8 mouse cellular contexts compared by ENCODE assay signal in the genomic region with DNA sequence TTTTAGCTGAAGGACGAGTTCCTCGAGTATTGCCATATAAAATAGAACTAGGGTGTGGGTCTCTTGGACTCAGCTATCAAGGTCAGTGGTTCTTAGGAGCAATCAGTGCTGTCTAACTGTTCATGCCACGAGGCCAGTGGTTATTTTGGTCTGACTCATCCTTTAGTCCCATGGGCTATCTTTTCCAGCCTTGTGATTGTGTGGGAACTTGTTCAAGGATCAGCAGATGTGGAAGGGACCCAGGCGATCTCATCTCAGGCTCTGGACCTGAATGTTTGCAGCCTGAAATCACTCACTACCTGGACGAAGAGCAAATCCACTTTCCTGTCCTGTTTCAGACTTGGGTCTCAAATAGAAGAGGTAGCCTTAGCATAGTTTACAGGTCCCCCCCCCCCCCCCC. TPM values are rescaled to one million over a fixed set of nuclear protein-coding genes. Genes with fewer than 3 reads are reported as not detected.
A peak's percentile ranks its signal among the peaks of the same experiment; 100 is the strongest.
DNase-seq lines count a peak whose midpoint lies in the region; ATAC-seq and TF ChIP-seq lines count a peak whose summit lies in the region.

No protein-coding gene starts in this region.

- DNase-seq in kidney, adult 2 months = no peak
- DNase-seq in kidney, adult 8-10 months = no peak
- DNase-seq in G1E (ENCODE audit: low spot score) = no peak
- no peak for DNase-seq in frontal cortex, postnatal 14 days (ENCODE audit: low spot score in 2 of 2)
- DNase-seq in spleen, postnatal 10 days (ENCODE audit: low spot score in 2 of 2) = no peak

- TF ChIP-seq POLR2A in kidney, adult 2 months (IDR thresholded peaks at IDR 0.05; ENCODE audit: low read depth, low read length) = no peak

- no peaks in the 10 kb centered on the region for H3K36me3 ChIP-seq in kidney, adult 2 months (ENCODE audit: control insufficient read depth, insufficient read depth, low read length)
- peaks cover 39% of the 10 kb centered on the region for H3K36me3 ChIP-seq in G1E (replicated peaks)
- 0 out of 2 replicates have a peak, but pooled peaks cover 2% of the 10 kb centered on the region for H3K36me3 ChIP-seq in forebrain, embryonic 16.5 days (ENCODE audit: control insufficient read depth, insufficient read depth)
- H3K36me3 ChIP-seq in limb, embryonic 12.5 days = peaks cover 27% of the 10 kb centered on the region
- H3K36me3 ChIP-seq in stomach, embryonic 15.5 days = peaks cover 14% of the 10 kb centered on the region; the same call in 1 of the 2 replicates

- H3K4me2 ChIP-seq in forebrain, embryonic 16.5 days (ENCODE audit: low read length) = peak overlapping the region; percentile 57
- H3K4me2 ChIP-seq in limb, embryonic 12.5 days = peak overlapping the region; percentile 68
- peak overlapping the region; percentile 52 for H3K4me2 ChIP-seq in stomach, embryonic 15.5 days

- peak overlapping the region; percentile 74 for H3K9ac ChIP-seq in forebrain, embryonic 16.5 days (replicated peaks; ENCODE audit: low read depth, low read length)
- H3K9ac ChIP-seq in limb, embryonic 12.5 days (replicated peaks) = peak overlapping the region; percentile 64
- no peak overlapping the region for H3K9ac ChIP-seq in stomach, embryonic 15.5 days

- H3K4me1 ChIP-seq in kidney, adult 2 months (ENCODE audit: control insufficient read depth, insufficient read depth, low read length) = no peaks in the 10 kb centered on the region; the same call in 1 of the 2 replicates
- peaks cover 25% of the 10 kb centered on the region for H3K4me1 ChIP-seq in G1E (ENCODE audit: insufficient read depth, low read depth, low read length)
- peaks cover 5% of the 10 kb centered on the region for H3K4me1 ChIP-seq in forebrain, embryonic 16.5 days (replicated peaks; ENCODE audit: control insufficient read depth, insufficient read depth, low read length)
- no peaks in the 10 kb centered on the region; the same call in 1 of the 2 replicates for H3K4me1 ChIP-seq in limb, embryonic 12.5 days (replicated peaks)
- peaks cover 7% of the 10 kb centered on the region; the same call in 1 of the 2 replicates for H3K4me1 ChIP-seq in stomach, embryonic 15.5 days

- peak overlapping the region; percentile 99 for H3K27ac ChIP-seq in kidney, adult 2 months (ENCODE audit: insufficient read depth, low read depth, low read length)
- H3K27ac ChIP-seq in forebrain, embryonic 16.5 days (ENCODE audit: low read length) = peak overlapping the region; percentile 99
- peak overlapping the region; percentile 98 for H3K27ac ChIP-seq in limb, embryonic 12.5 days
- H3K27ac ChIP-seq in stomach, embryonic 15.5 days = peak overlapping the region; percentile 98

- no peak for TF ChIP-seq CTCF in kidney, adult 2 months (conservative IDR thresholded peaks at IDR 0.05; ENCODE audit: insufficient read depth, insufficient read length, low read depth, low read length)
- no peak for TF ChIP-seq CTCF in G1E (IDR thresholded peaks at IDR 0.05; ENCODE audit: low read depth, low read length)

- no peaks in the 10 kb centered on the region for H3K9me3 ChIP-seq in G1E (replicated peaks)
- no peaks in the 10 kb centered on the region for H3K9me3 ChIP-seq in forebrain, embryonic 16.5 days (ENCODE audit: control insufficient read depth, low read length)
- H3K9me3 ChIP-seq in limb, embryonic 12.5 days = no peaks in the 10 kb centered on the region
- no peaks in the 10 kb centered on the region for H3K9me3 ChIP-seq in stomach, embryonic 15.5 days

- peak overlapping the region; percentile 72 for H3K4me3 ChIP-seq in kidney, adult 2 months (ENCODE audit: insufficient read depth, low read depth, low read length)
- peak overlapping the region; percentile 74 for H3K4me3 ChIP-seq in G1E (ENCODE audit: low read depth, low read length)
- H3K4me3 ChIP-seq in forebrain, embryonic 16.5 days (replicated peaks; ENCODE audit: low read length) = peak overlapping the region; percentile 60
- H3K4me3 ChIP-seq in limb, embryonic 12.5 days (replicated peaks) = peak overlapping the region; percentile 57
- peak overlapping the region; percentile 58 for H3K4me3 ChIP-seq in stomach, embryonic 15.5 days (replicated peaks)

- ATAC-seq in G1E (ENCODE audit: extremely low read depth, insufficient number of reproducible peaks, low FRiP score, poor library complexity, severe bottlenecking) = no peak
- no peak for ATAC-seq in forebrain, embryonic 16.5 days
- ATAC-seq in limb, embryonic 12.5 days (ENCODE audit: insufficient number of reproducible peaks, insufficient read depth, low FRiP score, low TSS enrichment, low read depth) = no peak
- no peak for ATAC-seq in stomach, embryonic 15.5 days (ENCODE audit: insufficient read depth, low FRiP score, low read depth)

- no peaks in the 10 kb centered on the region for H3K27me3 ChIP-seq in kidney, adult 2 months (replicated peaks; ENCODE audit: control insufficient read depth, insufficient read depth, low read length)
- H3K27me3 ChIP-seq in G1E (ENCODE audit: insufficient read depth, low read length) = peaks cover under 1% of the 10 kb centered on the region
- H3K27me3 ChIP-seq in forebrain, embryonic 16.5 days (replicated peaks; ENCODE audit: control insufficient read depth, insufficient read depth, low read length) = no peaks in the 10 kb centered on the region
- H3K27me3 ChIP-seq in limb, embryonic 12.5 days = peaks cover 11% of the 10 kb centered on the region; the same call in 1 of the 2 replicates
- no peaks in the 10 kb centered on the region for H3K27me3 ChIP-seq in stomach, embryonic 15.5 days (replicated peaks)

- WGBS in kidney, adult 2 months = 50% methylated on average over 5 of the region's 5 CpGs
- WGBS in forebrain, embryonic 16.5 days = 70% methylated on average over 5 of the region's 5 CpGs
- 76% methylated on average over 5 of the region's 5 CpGs for WGBS in limb, embryonic 12.5 days
- WGBS in stomach, embryonic 15.5 days = 59% methylated on average over 5 of the region's 5 CpGs

RNA-seq across cellular contexts. Expression of a gene that starts 34.9 kb away (rescaled TPM):
- polyA plus RNA-seq in kidney, adult 2 months (2012; rRNA removed) = 41.8 and 42.7 TPM in 2 replicates
- total RNA-seq in G1E (2014; fragmentation: Nextera tagmentation) (125 and 128 TPM in 2 replicates), G1E (2017) (15.4 and 17.0 TPM in 2 replicates)
- polyA plus RNA-seq in G1E (2012) = 133 and 141 TPM in 2 replicates
- 25.1 and 28.3 TPM in 2 replicates for polyA plus RNA-seq in forebrain, embryonic 16.5 days (2015; fragmentation: Nextera tagmentation; extraction: Ambion mirVana)
- polyA plus RNA-seq in limb, embryonic 12.5 days (2016; fragmentation: Nextera tagmentation; extraction: Ambion mirVana) = 12.1 and 14.3 TPM in 2 replicates
- 17.7 and 19.9 TPM in 2 replicates for polyA plus RNA-seq in stomach, embryonic 15.5 days (2015; fragmentation: Nextera tagmentation; extraction: Ambion mirVana)
